Comparison of ENCODE assay signal across 17 mouse cellular contexts in genomic region chr3:85634389-85635125, GRCm38 (mm10).
DNase-seq lines count a peak whose midpoint lies in the region; ATAC-seq and TF ChIP-seq lines count a peak whose summit lies in the region.
"Had no signal": no experiment of that assay in that cellular context is flagged by ENCODE, and none has a peak within 500 bp of the region (broad histone marks: within the 10 kb centered on the region; RNA-seq: fewer than 3 reads in every experiment).

No protein-coding gene starts in this region.

- peaks cover 39% of the 10 kb centered on the region for H3K4me1 ChIP-seq in heart, embryonic 10.5 days
- H3K4me1 ChIP-seq in heart, embryonic 12.5 days (replicated peaks): peaks cover 26% of the 10 kb centered on the region
- H3K4me1 ChIP-seq in limb, embryonic 15.5 days: no peaks in the 10 kb centered on the region
- no peaks in the 10 kb centered on the region for H3K4me1 ChIP-seq in midbrain, embryonic 10.5 days
- H3K4me1 ChIP-seq: neural tube, embryonic 13.5 days had no signal

- 78% methylated on average over 8 of the region's 8 CpGs for WGBS in heart, embryonic 10.5 days
- WGBS in heart, embryonic 12.5 days: 88% methylated on average over 8 of the region's 8 CpGs
- WGBS in limb, embryonic 15.5 days: 78% methylated on average over 8 of the region's 8 CpGs
- WGBS in midbrain, embryonic 10.5 days: 83% methylated on average over 6 of the region's 8 CpGs

- POLR2A ChIA-PET in Patski (lab: Charles Lee): no interaction called here

- H3K27ac ChIP-seq in heart, embryonic 10.5 days: peak overlapping the region; percentile 2; the same call in 1 of the 2 replicates
- no peak overlapping the region for H3K27ac ChIP-seq in heart, embryonic 12.5 days (ENCODE audit: poor library complexity, severe bottlenecking)
- peak overlapping the region; percentile 59 for H3K27ac ChIP-seq in layer of hippocampus, adult 2 months
- 0 out of 2 replicates have a peak overlapping the region, but pooled peaks have one; percentile 7 for H3K27ac ChIP-seq in limb, embryonic 15.5 days
- H3K27ac ChIP-seq in midbrain, embryonic 10.5 days (replicated peaks): no peak overlapping the region
- H3K27ac ChIP-seq: hindbrain, embryonic 13.5 days; neural tube, embryonic 13.5 days had no signal

- no peak for DNase-seq in heart, embryonic 10.5 days (ENCODE audit: low spot score)
- DNase-seq in layer of hippocampus, adult 2 months (ENCODE audit: low spot score in 2 of 2): no peak
- DNase-seq in layer of hippocampus, postnatal 10 days (ENCODE audit: low spot score in 2 of 2): no peak
- peak; percentile 86 for DNase-seq in Patski (ENCODE audit: low read depth, low spot score)
- DNase-seq in midbrain, embryonic 10.5 days (ENCODE audit: low spot score): no peak
- no peak for DNase-seq in adrenal gland, adult (ENCODE audit: inconsistent age in 2 of 2, low spot score in 1 of 2)
- DNase-seq: cerebellum, adult 11-12 months; lung, adult 18-20 months; lung, postnatal 36 days; right cerebral cortex, postnatal 14 days; thymus, postnatal 14 days had no signal

- no peaks in the 10 kb centered on the region for H3K9me3 ChIP-seq in heart, embryonic 10.5 days
- no peaks in the 10 kb centered on the region for H3K9me3 ChIP-seq in heart, embryonic 12.5 days (replicated peaks)
- H3K9me3 ChIP-seq in limb, embryonic 15.5 days: no peaks in the 10 kb centered on the region
- H3K9me3 ChIP-seq in midbrain, embryonic 10.5 days (replicated peaks): no peaks in the 10 kb centered on the region
- H3K9me3 ChIP-seq: hindbrain, embryonic 13.5 days; neural tube, embryonic 13.5 days had no signal

- in situ Hi-C loops in Patski (cut with MboI; ENCODE audit: low pct_unique_long_range_greater_than_20kb): no loop called here

- H3K4me3 ChIP-seq in heart, embryonic 10.5 days: no peak overlapping the region
- H3K4me3 ChIP-seq in heart, embryonic 12.5 days: no peak overlapping the region
- no peak overlapping the region for H3K4me3 ChIP-seq in layer of hippocampus, adult 2 months
- no peak overlapping the region for H3K4me3 ChIP-seq in limb, embryonic 15.5 days
- no peak overlapping the region for H3K4me3 ChIP-seq in midbrain, embryonic 10.5 days
- H3K4me3 ChIP-seq: erythroblast, embryonic 14.5 days; hindbrain, embryonic 13.5 days; neural tube, embryonic 13.5 days had no signal

- peaks cover 3% of the 10 kb centered on the region; the same call in 1 of the 2 replicates for H3K36me3 ChIP-seq in heart, embryonic 10.5 days
- 0 out of 2 replicates have a peak, but pooled peaks cover 1% of the 10 kb centered on the region for H3K36me3 ChIP-seq in heart, embryonic 12.5 days
- no peaks in the 10 kb centered on the region for H3K36me3 ChIP-seq in limb, embryonic 15.5 days
- peaks cover 5% of the 10 kb centered on the region; the same call in 1 of the 2 replicates for H3K36me3 ChIP-seq in midbrain, embryonic 10.5 days
- H3K36me3 ChIP-seq: neural tube, embryonic 13.5 days had no signal

- ATAC-seq in heart, embryonic 12.5 days (ENCODE audit: insufficient number of reproducible peaks, low FRiP score): no peak
- ATAC-seq in Patski: peak; percentile 65
- ATAC-seq in limb, embryonic 15.5 days (ENCODE audit: insufficient number of reproducible peaks, low FRiP score, low TSS enrichment, low read depth): no peak
- ATAC-seq: intestine, embryonic 16.5 days had no signal

- CTCF ChIA-PET in Patski (lab: Charles Lee): interaction anchor here (0.9 to 1.7 kb wide), 5 partner anchors 12 to 289 kb away, joined by 3 to 6 read pairs (median 4); no protein-coding TSS in a partner anchor

- H3K4me2 ChIP-seq in heart, embryonic 12.5 days: no peak overlapping the region
- no peak overlapping the region for H3K4me2 ChIP-seq in limb, embryonic 15.5 days
- H3K4me2 ChIP-seq: hindbrain, embryonic 13.5 days; neural tube, embryonic 13.5 days had no signal

- no peaks in the 10 kb centered on the region for H3K27me3 ChIP-seq in heart, embryonic 10.5 days (ENCODE audit: insufficient read depth, poor library complexity, severe bottlenecking)
- no peaks in the 10 kb centered on the region for H3K27me3 ChIP-seq in heart, embryonic 12.5 days (replicated peaks)
- H3K27me3 ChIP-seq in Patski: no peaks in the 10 kb centered on the region
- no peaks in the 10 kb centered on the region for H3K27me3 ChIP-seq in limb, embryonic 15.5 days
- H3K27me3 ChIP-seq in midbrain, embryonic 10.5 days (ENCODE audit: low read depth, poor library complexity, severe bottlenecking): no peaks in the 10 kb centered on the region
- H3K27me3 ChIP-seq: hindbrain, embryonic 13.5 days; neural tube, embryonic 13.5 days had no signal

- H3K9ac ChIP-seq in heart, embryonic 12.5 days: no peak overlapping the region
- no peak overlapping the region for H3K9ac ChIP-seq in limb, embryonic 15.5 days
- H3K9ac ChIP-seq: hindbrain, embryonic 13.5 days; neural tube, embryonic 13.5 days had no signal

- TF ChIP-seq CTCF in layer of hippocampus, adult 2 months (conservative IDR thresholded peaks at IDR 0.05): no peak
- TF ChIP-seq CTCF in Patski (IDR thresholded peaks at IDR 0.05): no peak

Comparison
In these comparisons a context has a peak if more than half of its experiments do, and no peak if none do; other contexts are left out.
1. H3K27ac ChIP-seq: peak in heart, embryonic 10.5 days (single experiment), layer of hippocampus, adult 2 months (single experiment) and limb, embryonic 15.5 days (single experiment); none in heart, embryonic 12.5 days (single experiment) and midbrain, embryonic 10.5 days (single experiment).